Mouse (Mus musculus) MN1 (cell line): ENCODE data around the gene Gmpr.
"Not testable (repeated sequence)": the region's sequence is repeated elsewhere in the genome, so short reads cannot be mapped to it uniquely, and the experiment has no call there.

Experiments
- DNase-seq: peaks from one replicate; pipeline ENCODE4 v3.0.0-alpha.2; 2016; ENCODE audit warnings: low spot score

The Gmpr gene

GRCm38 (mm10) chr13:45507274-45508229 lies at the start of gene Gmpr:
Gene Gmpr (plus strand): TSS chr13:45507444.
- peak; percentile 78 for DNase-seq

GRCm38 (mm10) chr13:45457459-45457858 lies 49.8 kb upstream of the Gmpr start:
- peak; percentile 60 for DNase-seq

GRCm38 (mm10) chr13:45460177-45460576 lies 47.1 kb upstream of the Gmpr start:
- peak; percentile 21 for DNase-seq

- no peak for DNase-seq
Observed at GRCm38 (mm10) chr13:45461370-45461958, 45.8 kb upstream of the Gmpr start.

GRCm38 (mm10) chr13:45465616-45466015 lies 41.6 kb upstream of the Gmpr start:
- DNase-seq = no peak

GRCm38 (mm10) chr13:45466031-45466519 lies 41.2 kb upstream of the Gmpr start:
- no peak for DNase-seq

GRCm38 (mm10) chr13:45468751-45469150 lies 38.5 kb upstream of the Gmpr start:
- DNase-seq = no peak

- peak; percentile 69 for DNase-seq
Observed at GRCm38 (mm10) chr13:45469481-45470301, 37.6 kb upstream of the Gmpr start.

- peak; percentile 57 for DNase-seq
Observed at GRCm38 (mm10) chr13:45473311-45473710, 33.9 kb upstream of the Gmpr start.

- no peak for DNase-seq
Observed at GRCm38 (mm10) chr13:45475297-45475696, 31.9 kb upstream of the Gmpr start.

- DNase-seq = peak; percentile 77
Observed at GRCm38 (mm10) chr13:45477183-45477582, 30.1 kb upstream of the Gmpr start.

- no peak for DNase-seq
Observed at GRCm38 (mm10) chr13:45479951-45480350, 27.3 kb upstream of the Gmpr start.

GRCm38 (mm10) chr13:45483215-45483614 lies 24.0 kb upstream of the Gmpr start:
- DNase-seq = no peak

GRCm38 (mm10) chr13:45483949-45484348 lies 23.3 kb upstream of the Gmpr start:
- DNase-seq = not testable (repeated sequence)

GRCm38 (mm10) chr13:45485602-45486001 lies 21.6 kb upstream of the Gmpr start:
- no peak for DNase-seq

- peak; percentile 41 for DNase-seq
Observed at GRCm38 (mm10) chr13:45486598-45486997, 20.6 kb upstream of the Gmpr start.

- DNase-seq = no peak
Observed at GRCm38 (mm10) chr13:45491991-45492732, 15.1 kb upstream of the Gmpr start.

- DNase-seq = no peak
Observed at GRCm38 (mm10) chr13:45493846-45494245, 13.4 kb upstream of the Gmpr start.

- no peak for DNase-seq
Observed at GRCm38 (mm10) chr13:45498623-45499022, 8.6 kb upstream of the Gmpr start.

- no peak for DNase-seq
Observed at GRCm38 (mm10) chr13:45499391-45499790, 7.9 kb upstream of the Gmpr start.

GRCm38 (mm10) chr13:45499906-45500305 lies 7.3 kb upstream of the Gmpr start:
- no peak for DNase-seq
